Mouse (Mus musculus) right cerebral cortex, adult 2 months (tissue): Measurements from ENCODE around the gene Srcin1.

Source experiments
- DNase-seq, 2 experiments: peaks; one replicate each; pipeline ENCODE4 v3.0.0; 2021 to 2022; ENCODE audit warnings: low spot score in 2 of 2

Gene Srcin1

GRCm38 (mm10) chr11:97534442-97535307 is 41.3 kb downstream of the Srcin1 start:
- peak; percentile 68 to 78 for DNase-seq

- DNase-seq, result no peak
Observed at GRCm38 (mm10) chr11:97533653-97534052, 42.3 kb downstream of the Srcin1 start.

- DNase-seq, result no peak
Observed at GRCm38 (mm10) chr11:97532950-97533582, 42.9 kb downstream of the Srcin1 start.

- DNase-seq, result no peak
Observed at GRCm38 (mm10) chr11:97532354-97532753, 43.6 kb downstream of the Srcin1 start.

- peak; percentile 88 to 92 for DNase-seq
Observed at GRCm38 (mm10) chr11:97531381-97532260, 44.4 kb downstream of the Srcin1 start.

GRCm38 (mm10) chr11:97530961-97531360 is 45.0 kb downstream of the Srcin1 start:
- DNase-seq, result no peak

- no peak for DNase-seq
Observed at GRCm38 (mm10) chr11:97530069-97530468, 45.9 kb downstream of the Srcin1 start.

GRCm38 (mm10) chr11:97528282-97528808 is 47.6 kb downstream of the Srcin1 start:
- no peak for DNase-seq

GRCm38 (mm10) chr11:97525313-97525712 is 50.7 kb downstream of the Srcin1 start:
- no peak for DNase-seq

- no peak for DNase-seq
Observed at GRCm38 (mm10) chr11:97524306-97524705, 51.7 kb downstream of the Srcin1 start.

GRCm38 (mm10) chr11:97523827-97524261 is 52.1 kb downstream of the Srcin1 start:
- no peak for DNase-seq

- no peak for DNase-seq
Observed at GRCm38 (mm10) chr11:97523107-97523506, 52.9 kb downstream of the Srcin1 start.

- no peak for DNase-seq
Observed at GRCm38 (mm10) chr11:97521741-97522474, 54.1 kb downstream of the Srcin1 start.

- DNase-seq, result no peak
Observed at GRCm38 (mm10) chr11:97520541-97520940, 55.4 kb downstream of the Srcin1 start.

GRCm38 (mm10) chr11:97513066-97513465 is 62.9 kb downstream of the Srcin1 start:
- no peak for DNase-seq

GRCm38 (mm10) chr11:97512511-97512910 is 63.5 kb downstream of the Srcin1 start:
- DNase-seq, result no peak

GRCm38 (mm10) chr11:97511661-97512369 is 64.2 kb downstream of the Srcin1 start:
- DNase-seq, result no peak

GRCm38 (mm10) chr11:97510966-97511660 is 64.9 kb downstream of the Srcin1 start:
- peak in 1 of 2 experiments; percentile 64 for DNase-seq

- DNase-seq, result no peak
Observed at GRCm38 (mm10) chr11:97509715-97510485, 66.1 kb downstream of the Srcin1 start.
